Mouse (Mus musculus): ENCODE data around the gene Dnttip1. TPM values are rescaled to one million over a fixed set of nuclear protein-coding genes. Genes with fewer than 3 reads are reported as not detected.
"Not testable (repeated sequence)": the region's sequence is repeated elsewhere in the genome, so short reads cannot be mapped to it uniquely, and the experiment has no call there.

Gene Dnttip1
- polyA plus RNA-seq, 1 experiment, result 16.6 TPM

DNA sequence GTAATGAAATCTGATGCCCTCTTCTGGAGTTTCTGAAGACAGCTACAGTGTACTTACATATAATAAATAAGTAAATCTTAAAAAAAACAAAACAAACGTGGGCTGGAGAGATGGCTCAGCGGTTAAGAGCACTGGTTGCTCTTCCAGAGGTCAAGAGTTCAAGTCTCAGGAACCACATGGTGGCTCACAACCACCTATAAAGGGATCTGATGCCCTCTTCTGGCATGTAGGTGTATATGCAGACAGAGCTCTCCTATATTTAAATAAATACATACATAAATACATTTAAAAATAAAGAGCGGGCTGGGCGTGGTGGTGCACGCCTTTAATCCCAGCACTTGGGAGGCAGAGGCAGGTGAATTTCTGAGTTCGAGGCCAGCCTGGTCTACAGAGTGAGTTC lies 52.8 kb downstream of the Dnttip1 start:
- H3K4me1 ChIP-seq (ENCODE audit: control insufficient read depth, insufficient read depth, insufficient read length, low read length); H3K27ac ChIP-seq (replicated peaks; ENCODE audit: low read depth, low read length); H3K4me3 ChIP-seq (ENCODE audit: insufficient read depth, low read depth, low read length): not testable (repeated sequence)

GRCm38 (mm10) chr2:164800252-164801004 lies 54.6 kb downstream of the Dnttip1 start:
- H3K4me3 ChIP-seq (ENCODE audit: insufficient read depth, low read depth, low read length), result no peak overlapping the region
- peaks cover 4% of the 10 kb centered on the region for H3K4me1 ChIP-seq (ENCODE audit: control insufficient read depth, insufficient read depth, insufficient read length, low read length)
- no peak overlapping the region for H3K27ac ChIP-seq (replicated peaks; ENCODE audit: low read depth, low read length)

DNA sequence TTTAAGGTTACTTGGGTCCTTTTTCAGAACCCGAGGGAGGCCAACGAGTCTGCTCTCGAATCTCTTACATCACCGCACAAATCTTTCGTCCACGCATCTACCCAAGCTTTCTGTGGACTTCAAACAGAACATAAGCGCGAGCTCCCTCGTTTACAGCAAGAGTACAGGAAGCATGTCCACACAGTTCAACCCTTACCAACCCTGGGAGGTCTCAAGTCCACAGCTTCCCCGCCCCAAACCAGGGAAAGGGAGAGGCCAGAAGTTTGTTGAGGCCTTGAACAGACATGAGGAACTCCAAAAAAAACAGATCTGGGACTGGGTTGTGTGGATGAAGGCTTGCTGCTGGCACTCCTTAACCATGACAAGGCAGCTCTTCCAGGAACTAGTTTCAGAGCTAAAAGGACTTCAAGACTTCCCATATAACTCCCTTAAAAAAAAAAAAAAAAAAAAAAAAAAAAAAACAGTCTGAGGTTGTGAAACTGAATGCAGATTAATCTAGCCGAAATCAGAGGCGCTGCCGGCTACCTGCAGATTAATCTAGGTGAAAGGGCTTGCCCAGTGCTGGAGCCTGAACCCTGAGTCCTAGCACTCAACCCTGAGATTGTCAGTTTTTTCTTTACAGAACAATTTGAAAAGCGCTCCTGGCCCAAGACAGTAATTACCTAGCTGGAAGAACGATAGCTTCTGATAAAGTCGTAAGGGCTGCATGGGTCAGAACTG lies 57.6 kb downstream of the Dnttip1 start:
- Histone ChIP-seq H3K4me3 (ENCODE audit: insufficient read depth, low read depth, low read length) (peak overlapping the region; percentile 28), H3K4me1 (ENCODE audit: control insufficient read depth, insufficient read depth, insufficient read length, low read length) (peaks cover 4% of the 10 kb centered on the region), H3K27ac (replicated peaks; ENCODE audit: low read depth, low read length) (no peak overlapping the region)

GRCm38 (mm10) chr2:164803921-164804313 lies 58.1 kb downstream of the Dnttip1 start:
- no peak overlapping the region for H3K27ac ChIP-seq (replicated peaks; ENCODE audit: low read depth, low read length)
- peaks cover 4% of the 10 kb centered on the region for H3K4me1 ChIP-seq (ENCODE audit: control insufficient read depth, insufficient read depth, insufficient read length, low read length)

GRCm38 (mm10) chr2:164804533-164805331 lies 58.9 kb downstream of the Dnttip1 start, which contains the start of the genes Acot8 and Zswim3:
Gene Acot8, minus strand, starts transcription at chr2:164804882.
Gene Zswim3, plus strand, starts transcription at chr2:164805098.
- Histone ChIP-seq H3K4me1 (ENCODE audit: control insufficient read depth, insufficient read depth, insufficient read length, low read length) (peaks cover 4% of the 10 kb centered on the region), H3K4me3 (ENCODE audit: insufficient read depth, low read depth, low read length) (peak within 1 kb of the TSS; percentile 84), H3K27ac (replicated peaks; ENCODE audit: low read depth, low read length) (peak within 1 kb of the TSS; percentile 75)

More at GRCm38 (mm10) chr2:164803921-164804313, 58.1 kb downstream of the Dnttip1 start:
- peak overlapping the region; percentile 84 for H3K4me3 ChIP-seq (ENCODE audit: insufficient read depth, low read depth, low read length)

DNA sequence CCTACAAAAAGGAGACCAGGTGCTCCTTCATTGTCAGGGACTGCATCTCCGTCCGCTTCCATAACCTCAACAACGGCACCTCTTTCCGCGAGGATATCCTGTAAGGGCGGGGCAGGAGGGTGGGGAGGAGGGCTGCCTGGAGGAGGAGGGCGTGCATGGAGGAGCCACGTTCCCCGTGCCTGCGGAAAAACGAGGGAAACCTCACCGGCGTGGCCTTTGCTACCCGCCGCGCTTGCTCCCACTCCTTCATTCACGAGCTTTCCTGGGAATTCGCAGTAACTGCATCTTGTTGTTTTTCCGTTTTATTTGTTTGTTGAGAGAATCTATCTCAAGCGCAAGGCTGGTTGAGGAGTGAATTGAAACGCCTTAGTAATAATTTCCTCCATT lies 59.5 kb downstream of the Dnttip1 start:
- H3K4me3 ChIP-seq (ENCODE audit: insufficient read depth, low read depth, low read length), result peak overlapping the region; percentile 84
- H3K4me1 ChIP-seq (ENCODE audit: control insufficient read depth, insufficient read depth, insufficient read length, low read length), result peaks cover 4% of the 10 kb centered on the region
- peak overlapping the region; percentile 75 for H3K27ac ChIP-seq (replicated peaks; ENCODE audit: low read depth, low read length)

DNA sequence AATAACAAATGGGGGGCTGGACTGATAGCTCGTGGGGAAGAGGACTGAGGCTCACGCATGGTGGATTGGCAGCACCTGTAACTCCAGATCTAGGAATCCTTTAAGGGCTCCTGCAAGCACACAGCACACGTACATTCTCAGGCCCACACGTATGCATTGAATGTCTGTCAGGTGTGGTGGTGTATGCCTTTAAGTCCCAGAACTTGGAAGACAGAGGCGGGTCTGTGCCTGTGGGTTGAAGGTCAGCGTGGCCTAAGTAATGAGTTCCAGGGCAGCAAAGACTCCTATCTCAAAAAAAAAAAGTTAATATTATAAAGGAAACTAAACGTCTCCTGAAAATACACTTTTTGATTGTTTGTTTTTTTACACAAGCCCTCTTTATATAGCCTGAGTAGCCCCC lies 60.8 kb downstream of the Dnttip1 start:
- Histone ChIP-seq H3K4me1 (ENCODE audit: control insufficient read depth, insufficient read depth, insufficient read length, low read length) (peaks cover 4% of the 10 kb centered on the region), H3K4me3 (ENCODE audit: insufficient read depth, low read depth, low read length) (peak overlapping the region; percentile 29), H3K27ac (replicated peaks; ENCODE audit: low read depth, low read length) (peak overlapping the region; percentile 23)

DNA sequence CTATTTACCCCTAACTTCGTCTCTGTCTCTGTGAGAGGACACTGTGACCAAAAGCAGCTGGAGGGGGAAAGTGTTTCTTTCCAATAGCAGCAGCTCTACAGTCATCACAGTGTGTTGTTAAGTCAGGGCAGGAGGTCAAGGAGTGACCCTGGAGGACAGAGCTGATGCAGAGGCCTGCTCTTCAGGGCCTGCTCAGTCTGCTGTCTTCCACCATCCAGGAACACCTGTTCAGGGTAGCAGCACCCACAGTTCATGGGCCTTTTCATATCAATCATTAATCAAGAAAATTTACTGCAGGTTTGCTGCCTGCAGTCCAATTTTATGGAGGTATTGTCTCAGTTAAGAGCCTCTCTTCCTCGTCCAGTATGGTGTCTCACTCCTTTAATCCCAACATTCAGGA lies 67.8 kb downstream of the Dnttip1 start:
- Histone ChIP-seq H3K27ac (replicated peaks; ENCODE audit: low read depth, low read length) (no peak overlapping the region), H3K4me3 (ENCODE audit: insufficient read depth, low read depth, low read length) (no peak overlapping the region), H3K4me1 (ENCODE audit: control insufficient read depth, insufficient read depth, insufficient read length, low read length) (no peaks in the 10 kb centered on the region)

- H3K4me1 ChIP-seq (ENCODE audit: control insufficient read depth, insufficient read depth, insufficient read length, low read length), result no peaks in the 10 kb centered on the region
- H3K27ac ChIP-seq (replicated peaks; ENCODE audit: low read depth, low read length), result no peak overlapping the region
- H3K4me3 ChIP-seq (ENCODE audit: insufficient read depth, low read depth, low read length), result no peak overlapping the region
Measured at GRCm38 (mm10) chr2:164815348-164815747, 69.6 kb downstream of the Dnttip1 start.

GRCm38 (mm10) chr2:164815821-164816220 lies 70.0 kb downstream of the Dnttip1 start:
- no peaks in the 10 kb centered on the region for H3K4me1 ChIP-seq (ENCODE audit: control insufficient read depth, insufficient read depth, insufficient read length, low read length)
- H3K27ac ChIP-seq (replicated peaks; ENCODE audit: low read depth, low read length), result no peak overlapping the region
- no peak overlapping the region for H3K4me3 ChIP-seq (ENCODE audit: insufficient read depth, low read depth, low read length)

- Histone ChIP-seq H3K27ac (replicated peaks; ENCODE audit: low read depth, low read length) (no peak overlapping the region), H3K4me1 (ENCODE audit: control insufficient read depth, insufficient read depth, insufficient read length, low read length) (no peaks in the 10 kb centered on the region), H3K4me3 (ENCODE audit: insufficient read depth, low read depth, low read length) (no peak overlapping the region)
Measured at GRCm38 (mm10) chr2:164817206-164817605, 71.4 kb downstream of the Dnttip1 start.

DNA sequence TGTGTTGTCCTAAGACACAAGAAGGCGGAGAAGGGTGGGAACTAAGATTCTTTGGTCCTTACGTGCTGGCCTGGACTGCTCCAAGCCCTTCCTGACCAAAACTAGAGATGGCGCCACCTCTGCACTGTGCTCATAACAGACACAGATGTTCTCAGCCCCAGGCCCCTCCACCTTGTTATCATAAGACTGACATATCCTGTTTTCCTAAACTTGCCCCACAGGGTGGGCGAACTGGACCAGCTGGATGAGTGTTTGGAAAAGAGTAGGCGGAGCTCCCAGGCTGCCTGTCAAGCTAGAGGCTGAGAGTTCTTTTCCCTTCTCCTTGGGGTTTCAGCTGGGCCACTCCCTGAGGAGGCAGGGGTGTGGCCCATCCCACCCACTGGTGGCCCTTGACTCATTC lies 71.9 kb downstream of the Dnttip1 start:
- Histone ChIP-seq H3K27ac (replicated peaks; ENCODE audit: low read depth, low read length) (no peak overlapping the region), H3K4me3 (ENCODE audit: insufficient read depth, low read depth, low read length) (no peak overlapping the region), H3K4me1 (ENCODE audit: control insufficient read depth, insufficient read depth, insufficient read length, low read length) (no peaks in the 10 kb centered on the region)
